Mouse (Mus musculus): ENCODE data around the gene Tdrd1. TPM values are rescaled to one million over a fixed set of nuclear protein-coding genes. Genes with fewer than 3 reads are reported as not detected.
"Not testable (repeated sequence)": the region's sequence is repeated elsewhere in the genome, so short reads cannot be mapped to it uniquely, and the experiment has no call there.

Gene Tdrd1
- under 1 TPM; 0.16 to 0.17 TPM for total RNA-seq (2021)
- long read RNA-seq, experiment 1 = 0 reads
- long read RNA-seq, experiment 2 = 0 reads

GRCm38 (mm10) chr19:56826047-56826631 lies at the start of gene Tdrd1:
Tdrd1 (plus strand) TSS chr19:56826209.
- no peak for DNase-seq (ENCODE audit: low spot score in 2 of 2)

- DNase-seq (ENCODE audit: low spot score in 2 of 2) = peak in 1 of 2 experiments; percentile 18
Observed at GRCm38 (mm10) chr19:56776719-56777382, 49.2 kb upstream of the Tdrd1 start.

- not testable (repeated sequence) for DNase-seq (ENCODE audit: low spot score in 2 of 2)
Observed at GRCm38 (mm10) chr19:56778532-56778931, 47.5 kb upstream of the Tdrd1 start.

GRCm38 (mm10) chr19:56787911-56788310 lies 38.1 kb upstream of the Tdrd1 start:
- DNase-seq (ENCODE audit: low spot score in 2 of 2) = no peak

- DNase-seq (ENCODE audit: low spot score in 2 of 2) = no peak
Observed at GRCm38 (mm10) chr19:56788952-56789351, 37.1 kb upstream of the Tdrd1 start.

- no peak for DNase-seq (ENCODE audit: low spot score in 2 of 2)
Observed at GRCm38 (mm10) chr19:56797376-56797775, 28.6 kb upstream of the Tdrd1 start.

GRCm38 (mm10) chr19:56800226-56800625 lies 25.8 kb upstream of the Tdrd1 start:
- DNase-seq (ENCODE audit: low spot score in 2 of 2) = no peak

- DNase-seq (ENCODE audit: low spot score in 2 of 2) = no peak
Observed at GRCm38 (mm10) chr19:56800930-56801655, 24.9 kb upstream of the Tdrd1 start.

- no peak for DNase-seq (ENCODE audit: low spot score in 2 of 2)
Observed at GRCm38 (mm10) chr19:56801656-56802351, 24.2 kb upstream of the Tdrd1 start.

- DNase-seq (ENCODE audit: low spot score in 2 of 2) = no peak
Observed at GRCm38 (mm10) chr19:56802352-56802746, 23.7 kb upstream of the Tdrd1 start.

GRCm38 (mm10) chr19:56805366-56805765 lies 20.6 kb upstream of the Tdrd1 start:
- DNase-seq (ENCODE audit: low spot score in 2 of 2) = no peak

GRCm38 (mm10) chr19:56807122-56807521 lies 18.9 kb upstream of the Tdrd1 start:
- DNase-seq (ENCODE audit: low spot score in 2 of 2) = no peak

GRCm38 (mm10) chr19:56808771-56809170 lies 17.2 kb upstream of the Tdrd1 start:
- no peak for DNase-seq (ENCODE audit: low spot score in 2 of 2)

GRCm38 (mm10) chr19:56810641-56811146 lies 15.3 kb upstream of the Tdrd1 start:
- no peak for DNase-seq (ENCODE audit: low spot score in 2 of 2)

GRCm38 (mm10) chr19:56811590-56811989 lies 14.4 kb upstream of the Tdrd1 start:
- peak; percentile 39 to 54 for DNase-seq (ENCODE audit: low spot score in 2 of 2)

GRCm38 (mm10) chr19:56813360-56813759 lies 12.6 kb upstream of the Tdrd1 start:
- no peak for DNase-seq (ENCODE audit: low spot score in 2 of 2)

GRCm38 (mm10) chr19:56817851-56818526 lies 8.0 kb upstream of the Tdrd1 start:
- DNase-seq (ENCODE audit: low spot score in 2 of 2) = no peak

GRCm38 (mm10) chr19:56821040-56821797 lies 4.8 kb upstream of the Tdrd1 start:
- no peak for DNase-seq (ENCODE audit: low spot score in 2 of 2)

- DNase-seq (ENCODE audit: low spot score in 2 of 2) = peak; percentile 96 to 97
Observed at GRCm38 (mm10) chr19:56821798-56822447, 4.1 kb upstream of the Tdrd1 start, which contains the start of gene Ccdc186. Ccdc186 (minus strand) TSS chr19:56822190.
